Mouse (Mus musculus): ENCODE measurements around the gene Epha4.

DNA sequence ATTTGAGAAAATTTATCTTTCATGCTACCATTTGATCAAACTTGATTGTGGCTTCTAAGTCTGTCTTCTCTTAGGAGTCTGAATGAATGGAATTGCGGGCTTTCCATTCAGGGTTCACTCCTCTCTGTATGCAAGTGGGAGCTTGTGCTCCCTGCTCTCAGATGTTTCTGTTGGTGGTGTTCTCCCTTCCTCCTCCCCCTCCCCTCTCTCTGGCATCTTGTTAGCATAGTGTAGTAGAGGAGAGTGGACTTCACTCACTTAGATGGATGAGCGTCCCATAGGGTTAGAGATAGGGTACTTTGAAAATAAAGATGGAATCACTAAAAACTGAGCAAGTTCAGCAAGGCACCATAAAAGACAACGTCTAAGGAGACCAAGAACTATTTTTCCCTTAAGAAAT, 29.4 kb upstream of the Epha4 start:
- no peak for TF ChIP-seq CHD2 (IDR thresholded peaks at IDR 0.05; ENCODE audit: low read length)
- TF ChIP-seq POLR2A (IDR thresholded peaks at IDR 0.05; ENCODE audit: low read depth, low read length) = no peak
- TF ChIP-seq EP300 (IDR thresholded peaks at IDR 0.05; ENCODE audit: low read length) = no peak
- TF ChIP-seq TBP (conservative IDR thresholded peaks at IDR 0.05; ENCODE audit: low read depth, low read length) = no peak
